Mouse (Mus musculus) forebrain, embryonic 11.5 days (tissue): ENCODE measurements at regions not wholly inside any gene's neighbourhood (a gene's known extent, or its start where the extent isn't known, plus 50 kb on each side); places are given as distances from the start of the nearest gene placed in this dataset.

Experiments
- ATAC-seq: fragments of 200-750 bp; cut with Nextera tagmentation; replicated peaks from 2 replicates; pipeline ENCODE4 v1.8.0; 2017; ENCODE audit warnings: moderate TSS enrichment; ENCODE audit not compliant: low FRiP score
- DNase-seq: peaks from one replicate; pipeline ENCODE4 v3.0.0-alpha.2; 2017; ENCODE audit warnings: low spot score
- H3K27ac ChIP-seq: fragments of 300-500 bp; sonication (generic); 2 replicates; pipeline ENCODE4 v1.5.1; 2014; ENCODE audit warnings: low read depth, low read length
- H3K27me3 ChIP-seq: fragments of 300-500 bp; sonication (generic); 2 replicates; pipeline ENCODE4 v1.6.1; 2014; ENCODE audit warnings: mild to moderate bottlenecking, low read length, mixed read lengths; ENCODE audit not compliant: control insufficient read depth, insufficient read depth
- H3K36me3 ChIP-seq: fragments of 300-500 bp; sonication (generic); 2 replicates; pipeline ENCODE4 v1.6.1; 2014; ENCODE audit warnings: mild to moderate bottlenecking, low read length, moderate library complexity, mixed read lengths; ENCODE audit not compliant: control insufficient read depth, insufficient read depth
- H3K4me1 ChIP-seq: fragments of 300-500 bp; sonication (generic); replicated peaks from 2 replicates; pipeline ENCODE4 v1.6.1; 2014; ENCODE audit warnings: low read length, mixed read lengths; ENCODE audit not compliant: control insufficient read depth, insufficient read depth
- H3K4me2 ChIP-seq: fragments of 300-500 bp; sonication (generic); 2 replicates; pipeline ENCODE4 v1.6.1; 2014; ENCODE audit warnings: low read depth, mild to moderate bottlenecking, low read length, moderate library complexity, mixed read lengths; ENCODE audit not compliant: severe bottlenecking
- H3K4me3 ChIP-seq: fragments of 300-500 bp; sonication (generic); 2 replicates; pipeline ENCODE4 v1.5.1; 2014; ENCODE audit warnings: low read depth, low read length
- H3K9ac ChIP-seq: fragments of 300-500 bp; sonication (generic); 2 replicates; pipeline ENCODE4 v1.6.1; 2014; ENCODE audit warnings: low read length
- H3K9me3 ChIP-seq: fragments of 300-500 bp; sonication (generic); 2 replicates; pipeline ENCODE4 v1.6.1; 2016; ENCODE audit warnings: low read length, mixed read lengths; ENCODE audit not compliant: control insufficient read depth
- WGBS: fragments of 180-500 bp; shearing (Covaris S2); extraction: QIAGEN DNeasy Blood & Tissue Kit; methylation state at CpG from one replicate; pipeline ENCODE4 v1.1.7; 2014; 5-methylcytosine and 5-hydroxymethylcytosine counted together

- H3K9me3 ChIP-seq = no peaks in the 10 kb centered on the region
- H3K4me3 ChIP-seq = no peak overlapping the region
- DNase-seq = peak; percentile 63
- 72% methylated on average over 4 of the region's 4 CpGs for WGBS
- no peak overlapping the region for H3K9ac ChIP-seq
- H3K27me3 ChIP-seq = no peaks in the 10 kb centered on the region
- H3K27ac ChIP-seq = no peak overlapping the region
- H3K4me1 ChIP-seq = 0 out of 2 replicates have a peak, but pooled peaks cover 2% of the 10 kb centered on the region
- H3K4me2 ChIP-seq = no peak overlapping the region
- no peaks in the 10 kb centered on the region for H3K36me3 ChIP-seq
- ATAC-seq = no peak
Measured at GRCm38 (mm10) chr9:87425201-87425600, 169.9 kb upstream of the Cep162 start.

GRCm38 (mm10) chr9:87421175-87421574 is 165.8 kb upstream of the Cep162 start:
- Histone ChIP-seq H3K9ac (no peak overlapping the region), H3K27me3 (no peaks in the 10 kb centered on the region), H3K4me2 (no peak overlapping the region), H3K27ac (no peak overlapping the region), H3K36me3 (no peaks in the 10 kb centered on the region), H3K4me3 (no peak overlapping the region), H3K4me1 (0 out of 2 replicates have a peak, but pooled peaks cover 2% of the 10 kb centered on the region), H3K9me3 (no peaks in the 10 kb centered on the region)
- ATAC-seq (no peak), DNase-seq (no peak)
- 50% methylated on average over 8 of the region's 8 CpGs for WGBS

- Histone ChIP-seq H3K4me1 (0 out of 2 replicates have a peak, but pooled peaks cover 2% of the 10 kb centered on the region), H3K4me3 (no peak overlapping the region), H3K9ac (no peak overlapping the region), H3K27ac (no peak overlapping the region), H3K27me3 (no peaks in the 10 kb centered on the region), H3K9me3 (no peaks in the 10 kb centered on the region), H3K4me2 (no peak overlapping the region), H3K36me3 (no peaks in the 10 kb centered on the region)
- WGBS = 12% methylated on average over 12 of the region's 12 CpGs
- ATAC-seq (peak; percentile 79), DNase-seq (peak; percentile 82)
Measured at GRCm38 (mm10) chr9:87419376-87419775, 164.0 kb upstream of the Cep162 start.

GRCm38 (mm10) chr9:87412894-87413293 is 157.6 kb upstream of the Cep162 start:
- Histone ChIP-seq H3K9ac (no peak overlapping the region), H3K9me3 (no peaks in the 10 kb centered on the region), H3K4me2 (no peak overlapping the region), H3K36me3 (no peaks in the 10 kb centered on the region), H3K4me1 (no peaks in the 10 kb centered on the region), H3K4me3 (no peak overlapping the region), H3K27ac (no peak overlapping the region), H3K27me3 (no peaks in the 10 kb centered on the region)
- DNase-seq (no peak), ATAC-seq (no peak)
- 54% methylated on average over 9 of the region's 9 CpGs for WGBS

- Histone ChIP-seq H3K4me1 (no peaks in the 10 kb centered on the region), H3K36me3 (no peaks in the 10 kb centered on the region), H3K9ac (no peak overlapping the region), H3K27me3 (no peaks in the 10 kb centered on the region), H3K4me2 (no peak overlapping the region), H3K9me3 (no peaks in the 10 kb centered on the region), H3K27ac (no peak overlapping the region), H3K4me3 (no peak overlapping the region)
- 89% methylated on average over 7 of the region's 7 CpGs for WGBS
- ATAC-seq (no peak), DNase-seq (no peak)
Measured at GRCm38 (mm10) chr9:87411044-87411443, 155.7 kb upstream of the Cep162 start.

- no peak for DNase-seq
- no peak overlapping the region for H3K27ac ChIP-seq
- no peak for ATAC-seq
- no peaks in the 10 kb centered on the region for H3K9me3 ChIP-seq
- H3K9ac ChIP-seq = no peak overlapping the region
- no peak overlapping the region for H3K4me2 ChIP-seq
- no peak overlapping the region for H3K4me3 ChIP-seq
- no peaks in the 10 kb centered on the region for H3K36me3 ChIP-seq
- WGBS = 96% methylated on average over 3 of the region's 3 CpGs
- H3K27me3 ChIP-seq = no peaks in the 10 kb centered on the region
- H3K4me1 ChIP-seq = no peaks in the 10 kb centered on the region
Measured at GRCm38 (mm10) chr9:87409736-87410135, 154.4 kb upstream of the Cep162 start.

GRCm38 (mm10) chr9:87408805-87409204 is 153.5 kb upstream of the Cep162 start:
- H3K36me3 ChIP-seq = no peaks in the 10 kb centered on the region
- no peak for DNase-seq
- no peaks in the 10 kb centered on the region for H3K9me3 ChIP-seq
- no peaks in the 10 kb centered on the region for H3K4me1 ChIP-seq
- H3K9ac ChIP-seq = no peak overlapping the region
- H3K27me3 ChIP-seq = no peaks in the 10 kb centered on the region
- no peak overlapping the region for H3K27ac ChIP-seq
- no peak overlapping the region for H3K4me3 ChIP-seq
- 84% methylated on average over 8 of the region's 8 CpGs for WGBS
- no peak overlapping the region for H3K4me2 ChIP-seq
- ATAC-seq = no peak

GRCm38 (mm10) chr9:87406476-87406875 is 151.1 kb upstream of the Cep162 start:
- H3K4me2 ChIP-seq = no peak overlapping the region
- no peak for ATAC-seq
- H3K36me3 ChIP-seq = no peaks in the 10 kb centered on the region
- no peak overlapping the region for H3K9ac ChIP-seq
- no peaks in the 10 kb centered on the region for H3K27me3 ChIP-seq
- no peak for DNase-seq
- no peak overlapping the region for H3K27ac ChIP-seq
- WGBS = 86% methylated on average over 12 of the region's 12 CpGs
- no peaks in the 10 kb centered on the region for H3K4me1 ChIP-seq
- H3K4me3 ChIP-seq = no peak overlapping the region
- H3K9me3 ChIP-seq = no peaks in the 10 kb centered on the region

GRCm38 (mm10) chr9:87405115-87405720 is 149.9 kb upstream of the Cep162 start:
- Histone ChIP-seq H3K27me3 (no peaks in the 10 kb centered on the region), H3K4me1 (no peaks in the 10 kb centered on the region), H3K9me3 (no peaks in the 10 kb centered on the region), H3K4me3 (no peak overlapping the region), H3K27ac (no peak overlapping the region), H3K9ac (no peak overlapping the region), H3K36me3 (no peaks in the 10 kb centered on the region), H3K4me2 (no peak overlapping the region)
- ATAC-seq (no peak), DNase-seq (no peak)
- 95% methylated on average over 7 of the region's 7 CpGs for WGBS
